Mouse (Mus musculus): Measurements from ENCODE around the gene Nubp2. TPM values are rescaled to one million over a fixed set of nuclear protein-coding genes. Genes with fewer than 3 reads are reported as not detected.

The Nubp2 gene
- 36.4 and 39.0 TPM in 2 replicates for polyA plus RNA-seq (2012; rRNA removed)

- Histone ChIP-seq H3K4me3 (replicated peaks; ENCODE audit: insufficient read depth, low read depth, low read length) (peak within 1 kb of the TSS; percentile 84), H3K4me1 (ENCODE audit: control insufficient read depth, insufficient read depth, low read length) (peaks cover 33% of the 10 kb centered on the region), H3K27ac (ENCODE audit: insufficient read depth, low read length) (peak within 1 kb of the TSS; percentile 93), H3K27me3 (ENCODE audit: control insufficient read depth, insufficient read depth, low read length) (no peaks in the 10 kb centered on the region)
- DNase-seq: peak; percentile 97 to 100
- TF ChIP-seq POLR2A (IDR thresholded peaks at IDR 0.05; ENCODE audit: borderline replicate concordance, insufficient read depth, low read length): peak; percentile 74; the same call in 1 of the 2 replicates
- TF ChIP-seq CTCF (IDR thresholded peaks at IDR 0.05; ENCODE audit: borderline replicate concordance, insufficient read depth, low read depth, low read length): no peak
- WGBS: under 1% methylated on average over 68 of the region's 69 CpGs
Measured at GRCm38 (mm10) chr17:24886134-24886931, at the start of gene Nubp2, which contains the start of gene Spsb3. Nubp2 (minus strand) TSS chr17:24886349. Spsb3 (plus strand) TSS chr17:24886643.

GRCm38 (mm10) chr17:24935666-24936065, 49.5 kb upstream of the Nubp2 start:
- H3K27me3 ChIP-seq (ENCODE audit: control insufficient read depth, insufficient read depth, low read length): no peaks in the 10 kb centered on the region
- TF ChIP-seq CTCF (IDR thresholded peaks at IDR 0.05; ENCODE audit: borderline replicate concordance, insufficient read depth, low read depth, low read length): no peak
- TF ChIP-seq POLR2A (IDR thresholded peaks at IDR 0.05; ENCODE audit: borderline replicate concordance, insufficient read depth, low read length): no peak
- H3K4me3 ChIP-seq (replicated peaks; ENCODE audit: insufficient read depth, low read depth, low read length): peak overlapping the region; percentile 54
- DNase-seq: no peak
- H3K4me1 ChIP-seq (ENCODE audit: control insufficient read depth, insufficient read depth, low read length): peaks cover 11% of the 10 kb centered on the region; the same call in 1 of the 2 replicates
- peak overlapping the region; percentile 15; the same call in 1 of the 2 replicates for H3K27ac ChIP-seq (ENCODE audit: insufficient read depth, low read length)

GRCm38 (mm10) chr17:24934926-24935325, 48.8 kb upstream of the Nubp2 start:
- 50% methylated on average over 4 of the region's 4 CpGs for WGBS
- Histone ChIP-seq H3K4me1 (ENCODE audit: control insufficient read depth, insufficient read depth, low read length) (peaks cover 11% of the 10 kb centered on the region; the same call in 1 of the 2 replicates), H3K27ac (ENCODE audit: insufficient read depth, low read length) (no peak overlapping the region), H3K4me3 (replicated peaks; ENCODE audit: insufficient read depth, low read depth, low read length) (peak overlapping the region; percentile 54), H3K27me3 (ENCODE audit: control insufficient read depth, insufficient read depth, low read length) (no peaks in the 10 kb centered on the region)
- DNase-seq: no peak
- TF ChIP-seq POLR2A (IDR thresholded peaks at IDR 0.05; ENCODE audit: borderline replicate concordance, insufficient read depth, low read length) (no peak), CTCF (IDR thresholded peaks at IDR 0.05; ENCODE audit: borderline replicate concordance, insufficient read depth, low read depth, low read length) (no peak)

- no peak overlapping the region for H3K4me3 ChIP-seq (replicated peaks; ENCODE audit: insufficient read depth, low read depth, low read length)
- H3K4me1 ChIP-seq (ENCODE audit: control insufficient read depth, insufficient read depth, low read length): peaks cover 11% of the 10 kb centered on the region; the same call in 1 of the 2 replicates
- no peak overlapping the region for H3K27ac ChIP-seq (ENCODE audit: insufficient read depth, low read length)
- DNase-seq: no peak
- TF ChIP-seq CTCF (IDR thresholded peaks at IDR 0.05; ENCODE audit: borderline replicate concordance, insufficient read depth, low read depth, low read length) (no peak), POLR2A (IDR thresholded peaks at IDR 0.05; ENCODE audit: borderline replicate concordance, insufficient read depth, low read length) (no peak)
- H3K27me3 ChIP-seq (ENCODE audit: control insufficient read depth, insufficient read depth, low read length): no peaks in the 10 kb centered on the region
- WGBS: 22% methylated on average over 4 of the region's 4 CpGs
Measured at GRCm38 (mm10) chr17:24933163-24933562, 47.0 kb upstream of the Nubp2 start.

GRCm38 (mm10) chr17:24932431-24932830, 46.3 kb upstream of the Nubp2 start:
- Histone ChIP-seq H3K4me3 (replicated peaks; ENCODE audit: insufficient read depth, low read depth, low read length) (no peak overlapping the region), H3K27me3 (ENCODE audit: control insufficient read depth, insufficient read depth, low read length) (no peaks in the 10 kb centered on the region), H3K27ac (ENCODE audit: insufficient read depth, low read length) (no peak overlapping the region), H3K4me1 (ENCODE audit: control insufficient read depth, insufficient read depth, low read length) (peaks cover 11% of the 10 kb centered on the region; the same call in 1 of the 2 replicates)
- DNase-seq: no peak
- WGBS: 61% methylated on average over 4 of the region's 4 CpGs
- TF ChIP-seq POLR2A (IDR thresholded peaks at IDR 0.05; ENCODE audit: borderline replicate concordance, insufficient read depth, low read length): no peak
- TF ChIP-seq CTCF (IDR thresholded peaks at IDR 0.05; ENCODE audit: borderline replicate concordance, insufficient read depth, low read depth, low read length): no peak

- no peak for TF ChIP-seq POLR2A (IDR thresholded peaks at IDR 0.05; ENCODE audit: borderline replicate concordance, insufficient read depth, low read length)
- TF ChIP-seq CTCF (IDR thresholded peaks at IDR 0.05; ENCODE audit: borderline replicate concordance, insufficient read depth, low read depth, low read length): no peak
Measured at GRCm38 (mm10) chr17:24929506-24929905, 43.4 kb upstream of the Nubp2 start.

GRCm38 (mm10) chr17:24923246-24923645, 37.1 kb upstream of the Nubp2 start:
- no peaks in the 10 kb centered on the region for H3K27me3 ChIP-seq (ENCODE audit: control insufficient read depth, insufficient read depth, low read length)
- no peak overlapping the region for H3K4me3 ChIP-seq (replicated peaks; ENCODE audit: insufficient read depth, low read depth, low read length)
- WGBS: 88% methylated on average over 1 of the region's 1 CpGs
- H3K4me1 ChIP-seq (ENCODE audit: control insufficient read depth, insufficient read depth, low read length): no peaks in the 10 kb centered on the region; the same call in 1 of the 2 replicates
- DNase-seq: no peak
- no peak overlapping the region for H3K27ac ChIP-seq (ENCODE audit: insufficient read depth, low read length)
- TF ChIP-seq CTCF (IDR thresholded peaks at IDR 0.05; ENCODE audit: borderline replicate concordance, insufficient read depth, low read depth, low read length) (no peak), POLR2A (IDR thresholded peaks at IDR 0.05; ENCODE audit: borderline replicate concordance, insufficient read depth, low read length) (no peak)

More at GRCm38 (mm10) chr17:24929506-24929905, 43.4 kb upstream of the Nubp2 start:
- Histone ChIP-seq H3K27ac (ENCODE audit: insufficient read depth, low read length) (no peak overlapping the region), H3K27me3 (ENCODE audit: control insufficient read depth, insufficient read depth, low read length) (no peaks in the 10 kb centered on the region), H3K4me1 (ENCODE audit: control insufficient read depth, insufficient read depth, low read length) (peaks cover 11% of the 10 kb centered on the region; the same call in 1 of the 2 replicates), H3K4me3 (replicated peaks; ENCODE audit: insufficient read depth, low read depth, low read length) (no peak overlapping the region)
- WGBS: 71% methylated on average over 1 of the region's 1 CpGs
- DNase-seq: no peak

- Histone ChIP-seq H3K4me3 (replicated peaks; ENCODE audit: insufficient read depth, low read depth, low read length) (no peak overlapping the region), H3K27me3 (ENCODE audit: control insufficient read depth, insufficient read depth, low read length) (no peaks in the 10 kb centered on the region), H3K4me1 (ENCODE audit: control insufficient read depth, insufficient read depth, low read length) (no peaks in the 10 kb centered on the region), H3K27ac (ENCODE audit: insufficient read depth, low read length) (no peak overlapping the region)
- TF ChIP-seq POLR2A (IDR thresholded peaks at IDR 0.05; ENCODE audit: borderline replicate concordance, insufficient read depth, low read length) (no peak), CTCF (IDR thresholded peaks at IDR 0.05; ENCODE audit: borderline replicate concordance, insufficient read depth, low read depth, low read length) (no peak)
- DNase-seq: no peak
Measured at GRCm38 (mm10) chr17:24913984-24914383, 27.8 kb upstream of the Nubp2 start.

Measured in cerebellum, adult 2 months (tissue).